8 mouse cellular contexts compared by ENCODE assay signal in genomic region chr15:77839529-77840286, GRCm38 (mm10). TPM values are rescaled to one million over a fixed set of nuclear protein-coding genes. Genes with fewer than 3 reads are reported as not detected.
DNase-seq lines count a peak whose midpoint lies in the region; ATAC-seq and TF ChIP-seq lines count a peak whose summit lies in the region.

No protein-coding gene starts in this region.

- H3K27me3 ChIP-seq in heart, embryonic 11.5 days (ENCODE audit: control insufficient read depth, insufficient read depth, low read length), result no peaks in the 10 kb centered on the region
- H3K27me3 ChIP-seq in E14TG2a.4 (ENCODE audit: insufficient read depth, low read length), result no peaks in the 10 kb centered on the region
- no peaks in the 10 kb centered on the region for H3K27me3 ChIP-seq in forebrain, embryonic 14.5 days (replicated peaks; ENCODE audit: control insufficient read depth, insufficient read depth, low read length)
- H3K27me3 ChIP-seq in liver, embryonic 15.5 days, result no peaks in the 10 kb centered on the region

- H3K27ac ChIP-seq in heart, embryonic 11.5 days (ENCODE audit: low read depth, low read length), result peak overlapping the region; percentile 96
- H3K27ac ChIP-seq in forebrain, embryonic 14.5 days (ENCODE audit: low read depth, low read length), result peak overlapping the region; percentile 39; the same call in 1 of the 2 replicates
- peak overlapping the region; percentile 94 for H3K27ac ChIP-seq in liver, embryonic 15.5 days (replicated peaks)

- peaks cover 54% of the 10 kb centered on the region for H3K4me1 ChIP-seq in heart, embryonic 11.5 days (ENCODE audit: control insufficient read depth, insufficient read depth, low read length)
- peaks cover 79% of the 10 kb centered on the region for H3K4me1 ChIP-seq in E14TG2a.4 (replicated peaks; ENCODE audit: low read depth, low read length)
- peaks cover 29% of the 10 kb centered on the region for H3K4me1 ChIP-seq in forebrain, embryonic 14.5 days (ENCODE audit: control insufficient read depth, insufficient read depth, low read length)
- H3K4me1 ChIP-seq in liver, embryonic 15.5 days (replicated peaks), result peaks cover 81% of the 10 kb centered on the region

- no peaks in the 10 kb centered on the region for H3K36me3 ChIP-seq in heart, embryonic 11.5 days (ENCODE audit: control insufficient read depth, insufficient read depth, low read length)
- H3K36me3 ChIP-seq in E14TG2a.4 (ENCODE audit: insufficient read depth, low read length), result peaks cover 36% of the 10 kb centered on the region
- no peaks in the 10 kb centered on the region for H3K36me3 ChIP-seq in forebrain, embryonic 14.5 days (ENCODE audit: control insufficient read depth, insufficient read depth, low read length)
- peaks cover 13% of the 10 kb centered on the region; the same call in 1 of the 2 replicates for H3K36me3 ChIP-seq in liver, embryonic 15.5 days (replicated peaks)

- TF ChIP-seq CTCF in E14TG2a.4 (conservative IDR thresholded peaks at IDR 0.05; ENCODE audit: low read length), result no peak

- no peak for ATAC-seq in heart, embryonic 11.5 days (replicated peaks; ENCODE audit: insufficient number of reproducible peaks, low FRiP score, low TSS enrichment)
- ATAC-seq in forebrain, embryonic 14.5 days, result no peak
- no peak for ATAC-seq in liver, embryonic 15.5 days (ENCODE audit: insufficient read depth)

- peak overlapping the region; percentile 90 for H3K4me3 ChIP-seq in heart, embryonic 11.5 days (ENCODE audit: low read depth, low read length)
- peak overlapping the region; percentile 99 for H3K4me3 ChIP-seq in E14TG2a.4 (replicated peaks; ENCODE audit: low read length)
- peak overlapping the region; percentile 86; the same call in 1 of the 2 replicates for H3K4me3 ChIP-seq in forebrain, embryonic 14.5 days (ENCODE audit: low read depth, low read length)
- H3K4me3 ChIP-seq in liver, embryonic 15.5 days (replicated peaks), result peak overlapping the region; percentile 97

- no peaks in the 10 kb centered on the region for H3K9me3 ChIP-seq in heart, embryonic 11.5 days (replicated peaks; ENCODE audit: control insufficient read depth, low read length)
- H3K9me3 ChIP-seq in E14TG2a.4 (ENCODE audit: low read length), result no peaks in the 10 kb centered on the region
- no peaks in the 10 kb centered on the region for H3K9me3 ChIP-seq in forebrain, embryonic 14.5 days (replicated peaks; ENCODE audit: control insufficient read depth, low read length)
- H3K9me3 ChIP-seq in liver, embryonic 15.5 days (replicated peaks), result no peaks in the 10 kb centered on the region

- H3K9ac ChIP-seq in heart, embryonic 11.5 days (ENCODE audit: low read depth, low read length), result peak overlapping the region; percentile 98
- H3K9ac ChIP-seq in forebrain, embryonic 14.5 days (ENCODE audit: low read length), result peak overlapping the region; percentile 35; the same call in 1 of the 2 replicates
- peak overlapping the region; percentile 89 for H3K9ac ChIP-seq in liver, embryonic 15.5 days

- 11% methylated on average over 10 of the region's 10 CpGs for WGBS in heart, embryonic 11.5 days (ENCODE audit: insufficient replicate concordance)
- WGBS in forebrain, embryonic 14.5 days, result 10% methylated on average over 10 of the region's 10 CpGs
- WGBS in liver, embryonic 15.5 days (ENCODE audit: insufficient replicate concordance), result 14% methylated on average over 10 of the region's 10 CpGs

- peak overlapping the region; percentile 86 for H3K4me2 ChIP-seq in heart, embryonic 11.5 days
- H3K4me2 ChIP-seq in forebrain, embryonic 14.5 days (ENCODE audit: low read length), result peak overlapping the region; percentile 94
- H3K4me2 ChIP-seq in liver, embryonic 15.5 days, result peak overlapping the region; percentile 94

- DNase-seq in heart, adult 8-10 months (ENCODE audit: low spot score), result no peak
- no peak for DNase-seq in forebrain, embryonic 14.5 days (ENCODE audit: low spot score)
- DNase-seq in natural killer cell, adult 2 months (ENCODE audit: low spot score in 2 of 2), result no peak
- no peak for DNase-seq in gastrocnemius, postnatal 4 days (ENCODE audit: low spot score in 2 of 2)
- DNase-seq in ovary, postnatal 14 days (ENCODE audit: low spot score), result no peak

RNA-seq across cellular contexts. Expression of gene Myh9, which starts 2.3 kb away (rescaled TPM):
- polyA plus RNA-seq in heart, embryonic 11.5 days (2014; fragmentation: Nextera tagmentation; extraction: Ambion mirVana), result 30.4 and 31.8 TPM in 2 replicates
- 100 to 1,000 TPM in 1 of 4 experiments, 10 to 100 TPM in 3; 72.5 to 127 (median 97.2) TPM for total RNA-seq in heart, adult 8-10 months (2022)
- polyA plus RNA-seq in forebrain, embryonic 14.5 days (2014; fragmentation: Nextera tagmentation; extraction: Ambion mirVana), result 10.8 and 14.6 TPM in 2 replicates
- polyA plus RNA-seq in liver, embryonic 15.5 days (2015; fragmentation: Nextera tagmentation; extraction: Ambion mirVana), result 19.5 and 20.3 TPM in 2 replicates
- total RNA-seq in gastrocnemius, postnatal 4 days (2021), result 100 to 1,000 TPM; 171 to 187 TPM

Comparison
In these comparisons a context has a peak if more than half of its experiments do, and no peak if none do; other contexts are left out.
1. H3K27ac ChIP-seq: peak in every context shown above with its lines; median percentile 96 in heart, embryonic 11.5 days; 94 in liver, embryonic 15.5 days; 39 in forebrain, embryonic 14.5 days.
2. H3K9ac ChIP-seq: peak in every context shown above with its lines; median percentile 98 in heart, embryonic 11.5 days; 89 in liver, embryonic 15.5 days; 35 in forebrain, embryonic 14.5 days.